Mouse (Mus musculus): ENCODE data around the gene Pithd1. TPM values are rescaled to one million over a fixed set of nuclear protein-coding genes. Genes with fewer than 3 reads are reported as not detected.

The Pithd1 gene
- polyA plus RNA-seq, 1 experiment: 56.1 TPM

GRCm38 (mm10) chr4:136008782-136009447, 21.9 kb upstream of the Pithd1 start:
- Histone ChIP-seq H3K27me3 (ENCODE audit: control insufficient read depth, insufficient read depth, low read length) (no peaks in the 10 kb centered on the region), H3K27ac (ENCODE audit: control insufficient read depth, insufficient read depth, low read depth, low read length) (no peak overlapping the region), H3K36me3 (ENCODE audit: control insufficient read depth, insufficient read depth, low read length) (peaks cover 7% of the 10 kb centered on the region), H3K4me1 (ENCODE audit: control insufficient read depth, insufficient read depth, low read length) (no peaks in the 10 kb centered on the region), H3K4me3 (ENCODE audit: control insufficient read depth, low read depth, low read length) (no peak overlapping the region)
- TF ChIP-seq CTCF (IDR thresholded peaks at IDR 0.05; ENCODE audit: control insufficient read depth, insufficient read depth, insufficient replicate concordance, low read depth, low read length) (no peak), POLR2A (IDR thresholded peaks at IDR 0.05; ENCODE audit: control insufficient read depth, low read depth, low read length) (no peak)

GRCm38 (mm10) chr4:136006821-136007220, 19.8 kb upstream of the Pithd1 start:
- Histone ChIP-seq H3K4me1 (ENCODE audit: control insufficient read depth, insufficient read depth, low read length) (no peaks in the 10 kb centered on the region), H3K36me3 (ENCODE audit: control insufficient read depth, insufficient read depth, low read length) (peaks cover 8% of the 10 kb centered on the region), H3K27ac (ENCODE audit: control insufficient read depth, insufficient read depth, low read depth, low read length) (no peak overlapping the region), H3K27me3 (ENCODE audit: control insufficient read depth, insufficient read depth, low read length) (no peaks in the 10 kb centered on the region), H3K4me3 (ENCODE audit: control insufficient read depth, low read depth, low read length) (no peak overlapping the region)
- TF ChIP-seq POLR2A (IDR thresholded peaks at IDR 0.05; ENCODE audit: control insufficient read depth, low read depth, low read length) (no peak), CTCF (IDR thresholded peaks at IDR 0.05; ENCODE audit: control insufficient read depth, insufficient read depth, insufficient replicate concordance, low read depth, low read length) (no peak)

GRCm38 (mm10) chr4:136004921-136005320, 17.9 kb upstream of the Pithd1 start:
- TF ChIP-seq CTCF (IDR thresholded peaks at IDR 0.05; ENCODE audit: control insufficient read depth, insufficient read depth, insufficient replicate concordance, low read depth, low read length): no peak
- no peak for TF ChIP-seq POLR2A (IDR thresholded peaks at IDR 0.05; ENCODE audit: control insufficient read depth, low read depth, low read length)
- H3K27ac ChIP-seq (ENCODE audit: control insufficient read depth, insufficient read depth, low read depth, low read length): no peak overlapping the region
- H3K36me3 ChIP-seq (ENCODE audit: control insufficient read depth, insufficient read depth, low read length): peaks cover 7% of the 10 kb centered on the region
- H3K27me3 ChIP-seq (ENCODE audit: control insufficient read depth, insufficient read depth, low read length): no peaks in the 10 kb centered on the region
- no peak overlapping the region for H3K4me3 ChIP-seq (ENCODE audit: control insufficient read depth, low read depth, low read length)
- no peaks in the 10 kb centered on the region for H3K4me1 ChIP-seq (ENCODE audit: control insufficient read depth, insufficient read depth, low read length)

- Histone ChIP-seq H3K4me3 (ENCODE audit: control insufficient read depth, low read depth, low read length) (no peak overlapping the region), H3K4me1 (ENCODE audit: control insufficient read depth, insufficient read depth, low read length) (no peaks in the 10 kb centered on the region), H3K36me3 (ENCODE audit: control insufficient read depth, insufficient read depth, low read length) (peaks cover 7% of the 10 kb centered on the region), H3K27ac (ENCODE audit: control insufficient read depth, insufficient read depth, low read depth, low read length) (no peak overlapping the region), H3K27me3 (ENCODE audit: control insufficient read depth, insufficient read depth, low read length) (no peaks in the 10 kb centered on the region)
- no peak for TF ChIP-seq CTCF (IDR thresholded peaks at IDR 0.05; ENCODE audit: control insufficient read depth, insufficient read depth, insufficient replicate concordance, low read depth, low read length)
- TF ChIP-seq POLR2A (IDR thresholded peaks at IDR 0.05; ENCODE audit: control insufficient read depth, low read depth, low read length): no peak
These were observed 17.1 kb upstream of the Pithd1 start for GRCm38 (mm10) chr4:136004107-136004675.

- H3K27ac ChIP-seq (ENCODE audit: control insufficient read depth, insufficient read depth, low read depth, low read length): no peak overlapping the region; the same call in 1 of the 2 replicates
- TF ChIP-seq CTCF (IDR thresholded peaks at IDR 0.05; ENCODE audit: control insufficient read depth, insufficient read depth, insufficient replicate concordance, low read depth, low read length) (no peak), POLR2A (IDR thresholded peaks at IDR 0.05; ENCODE audit: control insufficient read depth, low read depth, low read length) (no peak)
- H3K4me1 ChIP-seq (ENCODE audit: control insufficient read depth, insufficient read depth, low read length): peaks cover 4% of the 10 kb centered on the region; the same call in 1 of the 2 replicates
- H3K27me3 ChIP-seq (ENCODE audit: control insufficient read depth, insufficient read depth, low read length): no peaks in the 10 kb centered on the region
- no peak overlapping the region for H3K4me3 ChIP-seq (ENCODE audit: control insufficient read depth, low read depth, low read length)
- no peaks in the 10 kb centered on the region for H3K36me3 ChIP-seq (ENCODE audit: control insufficient read depth, insufficient read depth, low read length)
These were observed 8.1 kb upstream of the Pithd1 start for GRCm38 (mm10) chr4:135995118-135995517.

- no peak overlapping the region for H3K4me3 ChIP-seq (ENCODE audit: control insufficient read depth, low read depth, low read length)
- no peak for TF ChIP-seq POLR2A (IDR thresholded peaks at IDR 0.05; ENCODE audit: control insufficient read depth, low read depth, low read length)
- H3K36me3 ChIP-seq (ENCODE audit: control insufficient read depth, insufficient read depth, low read length): no peaks in the 10 kb centered on the region
These were observed 6.9 kb upstream of the Pithd1 start for GRCm38 (mm10) chr4:135993941-135994340.

GRCm38 (mm10) chr4:135987714-135988113, 650 bp upstream of the Pithd1 start:
- H3K27me3 ChIP-seq (ENCODE audit: control insufficient read depth, insufficient read depth, low read length): no peaks in the 10 kb centered on the region
- TF ChIP-seq CTCF (IDR thresholded peaks at IDR 0.05; ENCODE audit: control insufficient read depth, insufficient read depth, insufficient replicate concordance, low read depth, low read length) (no peak), POLR2A (IDR thresholded peaks at IDR 0.05; ENCODE audit: control insufficient read depth, low read depth, low read length) (no peak)
- H3K27ac ChIP-seq (ENCODE audit: control insufficient read depth, insufficient read depth, low read depth, low read length): no peak overlapping the region
- H3K4me3 ChIP-seq (ENCODE audit: control insufficient read depth, low read depth, low read length): peak overlapping the region; percentile 97
- peaks cover 6% of the 10 kb centered on the region for H3K4me1 ChIP-seq (ENCODE audit: control insufficient read depth, insufficient read depth, low read length)
- peaks cover 3% of the 10 kb centered on the region; the same call in 1 of the 2 replicates for H3K36me3 ChIP-seq (ENCODE audit: control insufficient read depth, insufficient read depth, low read length)

More at GRCm38 (mm10) chr4:135993941-135994340, 6.9 kb upstream of the Pithd1 start:
- Histone ChIP-seq H3K4me1 (ENCODE audit: control insufficient read depth, insufficient read depth, low read length) (peaks cover 4% of the 10 kb centered on the region; the same call in 1 of the 2 replicates), H3K27me3 (ENCODE audit: control insufficient read depth, insufficient read depth, low read length) (no peaks in the 10 kb centered on the region), H3K27ac (ENCODE audit: control insufficient read depth, insufficient read depth, low read depth, low read length) (no peak overlapping the region)
